Mouse (Mus musculus): ENCODE results near the gene Syt10. TPM values are rescaled to one million over a fixed set of nuclear protein-coding genes. Genes with fewer than 3 reads are reported as not detected.
"Not testable (repeated sequence)": the region's sequence is repeated elsewhere in the genome, so short reads cannot be mapped to it uniquely, and the experiment has no call there.

The Syt10 gene
- total RNA-seq (2017) = not detected in 2 replicates

DNA sequence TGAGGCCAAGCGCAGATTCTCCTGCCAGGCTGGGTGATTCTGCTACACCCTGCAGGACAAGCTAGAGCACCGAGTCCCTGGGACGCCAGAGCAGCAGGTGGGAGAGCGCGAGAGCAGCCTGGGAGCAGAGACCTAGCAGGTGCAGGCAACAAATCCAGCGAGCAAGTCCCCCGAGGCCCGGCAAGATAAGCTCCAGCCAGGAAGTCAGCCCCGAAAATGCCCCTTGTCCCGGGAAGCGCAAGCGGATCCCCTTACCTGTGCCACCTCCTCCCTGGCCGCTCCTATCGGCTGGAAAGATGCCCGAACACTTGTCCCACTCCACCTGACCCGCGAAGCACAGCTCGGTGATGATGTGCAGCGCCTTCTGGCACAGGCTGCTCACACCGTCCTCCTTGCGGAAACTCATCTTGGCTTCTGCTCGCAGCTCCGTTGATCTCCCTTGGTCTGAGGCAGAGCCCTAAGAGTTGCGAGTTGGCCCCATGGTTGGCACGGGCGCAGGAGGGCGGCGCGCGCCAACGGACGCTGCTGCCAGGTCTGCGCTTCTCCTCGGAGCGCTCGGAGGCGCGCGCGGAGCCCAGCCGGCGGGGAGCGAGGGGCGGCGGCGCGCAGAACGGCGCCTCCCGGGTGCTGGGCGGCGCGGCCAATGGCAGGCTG, at the start of gene Syt10:
Gene Syt10 (minus strand): TSS at position 497 of the 654 bp plus-strand sequence.
- no peak for ATAC-seq (ENCODE audit: extremely low read depth, insufficient number of reproducible peaks, low FRiP score, poor library complexity, severe bottlenecking)

DNA sequence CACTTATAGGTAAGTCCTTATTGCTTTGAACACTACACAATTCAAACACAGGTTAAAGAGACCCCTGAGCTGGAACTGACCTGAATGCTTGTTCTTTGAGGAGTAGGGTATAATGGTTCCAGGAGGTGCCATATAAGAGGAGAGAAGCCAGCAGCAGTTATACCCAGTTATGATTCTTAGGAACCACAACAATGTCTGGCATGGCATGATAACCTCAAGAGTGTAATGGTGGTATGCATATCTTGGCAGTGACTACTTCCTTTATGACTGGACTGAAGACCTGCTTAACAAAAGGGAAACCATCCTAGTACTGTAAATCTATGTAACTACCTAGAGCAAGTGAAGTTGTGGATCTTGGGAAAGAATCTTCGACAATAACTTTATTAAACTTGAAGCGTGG, 42.1 kb upstream of the Syt10 start:
- no peak for ATAC-seq (ENCODE audit: extremely low read depth, insufficient number of reproducible peaks, low FRiP score, poor library complexity, severe bottlenecking)

DNA sequence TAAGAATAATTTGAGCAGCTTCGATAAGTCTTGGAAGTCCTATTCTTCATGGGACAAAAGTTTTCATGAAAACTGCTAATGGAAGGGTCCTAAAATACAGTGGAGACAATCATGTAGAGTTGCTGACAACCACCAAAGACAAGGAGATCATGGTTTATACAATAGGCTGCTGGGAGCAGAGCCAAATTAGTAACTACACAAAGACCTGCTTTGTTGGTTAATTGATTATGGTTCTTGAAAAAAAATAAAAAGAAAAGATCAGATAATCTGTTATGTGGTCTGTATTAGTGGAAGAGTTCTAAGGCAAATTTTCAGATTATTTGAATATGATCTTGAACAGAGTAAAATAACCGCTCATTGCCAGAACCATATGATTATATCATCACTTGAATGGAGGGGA, 37.3 kb upstream of the Syt10 start:
- ATAC-seq (ENCODE audit: extremely low read depth, insufficient number of reproducible peaks, low FRiP score, poor library complexity, severe bottlenecking) = no peak

DNA sequence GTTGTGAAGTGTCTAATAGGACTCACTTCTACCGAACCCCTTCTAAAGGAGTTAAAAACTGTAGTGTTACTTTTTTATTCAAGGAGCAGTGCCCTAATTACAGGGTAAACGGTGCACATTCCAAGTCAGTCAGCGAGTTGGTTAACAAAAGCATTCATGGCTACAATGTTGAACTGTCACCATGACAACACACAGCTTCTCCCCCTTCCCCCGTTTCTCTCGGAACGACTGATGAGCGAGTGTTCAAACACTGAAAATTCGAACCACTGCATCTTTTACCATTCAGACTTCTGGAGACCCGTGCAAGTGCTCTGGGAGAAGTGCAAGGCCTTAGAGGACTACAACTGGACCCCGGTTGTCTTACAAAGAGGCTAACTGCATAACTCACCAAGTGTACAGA, 25.6 kb downstream of the Syt10 start:
- ATAC-seq (ENCODE audit: extremely low read depth, insufficient number of reproducible peaks, low FRiP score, poor library complexity, severe bottlenecking) = no peak

DNA sequence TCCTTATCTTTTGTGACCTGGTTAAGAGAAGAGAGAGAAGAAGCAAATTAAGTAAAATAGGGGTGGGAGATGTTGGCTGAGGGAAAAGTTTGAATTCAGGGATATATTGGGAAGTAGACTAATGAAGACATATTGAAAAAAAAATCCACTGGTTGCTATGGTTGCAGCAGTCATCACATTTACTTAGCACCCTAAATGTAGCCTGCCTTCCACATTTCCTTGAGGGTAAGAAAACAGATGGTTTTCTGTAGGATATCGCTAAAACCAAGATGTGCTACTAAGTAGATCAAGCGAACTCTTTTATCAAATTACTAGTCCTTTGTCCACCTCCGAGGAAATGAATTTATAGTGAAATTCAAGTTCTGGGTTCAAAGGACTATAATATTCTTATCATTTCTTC, 37.2 kb downstream of the Syt10 start:
- no peak for ATAC-seq (ENCODE audit: extremely low read depth, insufficient number of reproducible peaks, low FRiP score, poor library complexity, severe bottlenecking)

DNA sequence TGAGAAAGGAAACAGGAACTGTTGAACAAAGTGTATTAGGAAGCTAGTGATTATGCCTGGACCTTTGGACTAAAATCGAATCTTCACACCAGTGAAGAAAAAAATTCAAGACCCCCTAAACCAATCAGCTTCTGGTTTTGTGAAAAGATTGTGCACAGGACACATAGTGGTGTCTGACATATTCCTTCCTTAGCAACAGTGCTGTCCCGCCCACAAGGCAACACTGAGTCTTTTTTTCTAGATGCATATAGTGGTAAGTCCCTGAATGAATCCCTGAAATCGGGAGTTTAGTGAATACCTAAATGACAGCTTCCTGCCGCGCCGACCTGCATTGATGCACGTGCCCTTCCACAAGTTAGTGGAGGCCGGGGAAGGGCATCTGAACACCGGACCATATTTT, 61.7 kb downstream of the Syt10 start:
- no peak for ATAC-seq (ENCODE audit: extremely low read depth, insufficient number of reproducible peaks, low FRiP score, poor library complexity, severe bottlenecking)

DNA sequence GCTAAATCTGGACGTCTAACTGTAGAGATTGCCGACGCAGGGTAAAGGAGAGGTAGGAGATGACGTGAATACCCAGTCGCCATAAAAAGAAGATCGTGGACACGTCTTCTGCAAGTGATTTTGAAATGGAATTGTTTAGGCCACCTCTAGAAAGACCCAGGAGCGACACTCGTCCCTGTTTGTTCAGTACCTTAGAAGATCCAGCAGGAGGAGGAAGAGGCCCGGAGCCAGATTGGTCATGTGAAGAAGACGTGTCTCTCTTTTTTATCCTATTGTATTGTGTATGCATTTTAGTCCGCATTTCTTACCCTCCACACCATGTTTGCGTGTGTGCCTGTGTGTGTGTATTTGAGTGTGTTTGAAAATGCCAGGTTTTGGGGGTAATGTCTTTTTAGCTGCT, 75.6 kb downstream of the Syt10 start:
- not testable (repeated sequence) for ATAC-seq (ENCODE audit: extremely low read depth, insufficient number of reproducible peaks, low FRiP score, poor library complexity, severe bottlenecking)

DNA sequence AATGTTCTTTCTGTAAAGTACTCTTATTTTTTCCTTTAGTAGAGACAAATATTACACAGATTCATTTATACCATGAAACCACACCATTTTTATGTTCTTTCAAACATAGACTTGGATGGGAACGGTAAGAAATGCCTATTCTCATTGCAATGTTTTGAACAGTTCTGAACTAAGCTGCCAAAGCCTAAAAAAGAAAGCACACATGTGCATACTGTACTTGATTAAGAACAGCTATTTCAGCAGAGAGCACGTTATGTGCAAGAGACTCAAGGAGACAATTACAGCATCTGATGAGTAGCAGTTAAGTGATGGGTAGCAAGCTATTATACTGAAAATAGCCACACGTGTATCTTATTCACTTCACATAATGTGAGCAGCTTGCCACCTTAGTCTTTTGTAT, 108.0 kb downstream of the Syt10 start:
- ATAC-seq (ENCODE audit: extremely low read depth, insufficient number of reproducible peaks, low FRiP score, poor library complexity, severe bottlenecking) = no peak

Other genes starting within 250 kb of the Syt10 start
- 1.7 TPM in 1 of 2 replicates, not detected in the other for gene Rabl2, start 249.9 kb downstream of the Syt10 start, total RNA-seq (2017)

Data from neutrophil, adult 5-6 weeks (primary cell).